Comparison of ENCODE assay signal across 9 mouse cellular contexts in the genomic region with DNA sequence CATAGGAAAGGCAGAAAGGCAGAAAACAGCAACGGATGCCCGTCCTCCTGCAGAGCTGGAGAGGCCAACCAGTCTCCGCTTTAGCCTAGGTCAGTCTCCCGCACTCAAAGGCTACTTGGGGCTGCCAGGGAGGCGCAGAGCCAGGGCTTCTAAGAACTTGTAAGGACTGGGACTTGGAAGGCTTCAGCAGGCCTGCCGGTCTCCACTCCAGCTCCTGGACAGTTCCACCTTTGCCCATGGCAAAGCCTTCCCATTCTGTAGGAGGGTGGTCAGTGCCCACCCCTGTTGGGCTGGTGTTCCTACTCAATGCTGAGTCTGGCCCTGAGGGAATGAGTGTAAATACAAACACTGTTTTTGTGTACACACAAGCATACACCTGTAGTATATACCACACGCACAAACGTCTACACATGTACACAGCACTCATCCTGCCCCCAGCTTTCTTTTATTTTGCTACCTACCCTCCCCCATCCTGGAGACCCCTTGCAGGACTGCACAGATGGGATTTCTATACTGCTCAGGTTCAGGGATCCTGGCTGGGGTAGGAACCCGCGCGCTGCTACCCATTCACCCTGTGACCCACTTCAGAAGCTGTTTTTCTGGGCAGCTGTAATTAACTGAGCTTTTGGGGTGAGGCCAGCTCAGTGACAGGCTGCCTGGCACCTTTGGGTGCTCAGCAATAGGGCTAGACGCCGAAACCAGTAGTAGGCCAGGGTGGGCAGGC. TPM values are rescaled to one million over a fixed set of nuclear protein-coding genes. Genes with fewer than 3 reads are reported as not detected.
A peak's percentile ranks its signal among the peaks of the same experiment; 100 is the strongest.
DNase-seq lines count a peak whose midpoint lies in the region; ATAC-seq and TF ChIP-seq lines count a peak whose summit lies in the region.
"Had no signal": no experiment of that assay in that cellular context is flagged by ENCODE, and none has a peak within 500 bp of the region (broad histone marks: within the 10 kb centered on the region; RNA-seq: fewer than 3 reads in every experiment).

No protein-coding gene starts in this region.

- no peaks in the 10 kb centered on the region for H3K36me3 ChIP-seq in heart, embryonic 11.5 days (ENCODE audit: control insufficient read depth, insufficient read depth, low read length)

- peaks cover 16% of the 10 kb centered on the region for H3K4me1 ChIP-seq in cortical plate, adult 2 months (ENCODE audit: control insufficient read depth, insufficient read depth, low read length)
- peaks cover 64% of the 10 kb centered on the region for H3K4me1 ChIP-seq in heart, embryonic 11.5 days (ENCODE audit: control insufficient read depth, insufficient read depth, low read length)

- 45% methylated on average over 13 of the region's 13 CpGs for WGBS in heart, embryonic 11.5 days (ENCODE audit: insufficient replicate concordance)

- H3K9me3 ChIP-seq in heart, embryonic 11.5 days (replicated peaks; ENCODE audit: control insufficient read depth, low read length), result no peaks in the 10 kb centered on the region

- intact Hi-C loops in left cerebral cortex, adult 2 months (cut with DNase I), result no loop called here

- ATAC-seq in heart, embryonic 11.5 days (replicated peaks; ENCODE audit: insufficient number of reproducible peaks, low FRiP score, low TSS enrichment), result no peak

- H3K27me3 ChIP-seq in heart, embryonic 11.5 days (ENCODE audit: control insufficient read depth, insufficient read depth, low read length), result no peaks in the 10 kb centered on the region

- H3K4me2 ChIP-seq in heart, embryonic 11.5 days, result peak overlapping the region; percentile 49

- no peak overlapping the region for H3K4me3 ChIP-seq in left cerebral cortex, adult 2 months
- H3K4me3 ChIP-seq in cortical plate, adult 2 months (ENCODE audit: insufficient read depth, low read length), result no peak overlapping the region
- H3K4me3 ChIP-seq in heart, embryonic 11.5 days (ENCODE audit: low read depth, low read length), result no peak overlapping the region

- TF ChIP-seq CTCF in left cerebral cortex, adult 2 months (IDR thresholded peaks at IDR 0.05), result no peak
- no peak for TF ChIP-seq CTCF in cortical plate, adult 2 months (IDR thresholded peaks at IDR 0.05; ENCODE audit: extremely low read depth, insufficient read depth, low read length)

- peak overlapping the region; percentile 22; the same call in 1 of the 2 replicates for H3K9ac ChIP-seq in heart, embryonic 11.5 days (ENCODE audit: low read depth, low read length)

- no peak for TF ChIP-seq POLR2A in cortical plate, adult 2 months (IDR thresholded peaks at IDR 0.05; ENCODE audit: extremely low read depth, insufficient read depth, low read length)

- DNase-seq in left cerebral cortex, adult 2 months (ENCODE audit: extremely low spot score in 1 of 2, low spot score in 2 of 2), result no peak
- no peak for DNase-seq in left cerebral cortex, adult 18-20 months (ENCODE audit: low spot score in 2 of 2)
- DNase-seq in kidney, postnatal 4 days, result peak; percentile 23 to 48
- DNase-seq in skeletal muscle tissue, adult 2 months (ENCODE audit: low read depth, low spot score), result peak; percentile 80
- no peak for DNase-seq in spleen, postnatal 10 days (ENCODE audit: low spot score in 2 of 2)
- no peak for DNase-seq in ovary, adult 18-20 months (ENCODE audit: low spot score)

- H3K27ac ChIP-seq in left cerebral cortex, adult 2 months, result peak overlapping the region; percentile 75
- H3K27ac ChIP-seq in cortical plate, adult 2 months (ENCODE audit: insufficient read depth, low read length), result peak overlapping the region; percentile 22
- H3K27ac ChIP-seq in heart, embryonic 11.5 days (ENCODE audit: low read depth, low read length), result peak overlapping the region; percentile 96
- H3K27ac ChIP-seq: macrophage had no signal

RNA-seq across cellular contexts. Expression of a gene that starts 25.5 kb away (rescaled TPM):
- 10 to 100 TPM; 56.6 to 58.5 TPM for total RNA-seq in left cerebral cortex, adult 2 months (2021)
- total RNA-seq in left cerebral cortex, adult 18-20 months (2021), result 10 to 100 TPM; 60.0 to 61.8 TPM
- polyA plus RNA-seq in cortical plate, adult 2 months (2012; rRNA removed), result 23.8 and 27.8 TPM in 2 replicates
- polyA plus RNA-seq in heart, embryonic 11.5 days (2014; fragmentation: Nextera tagmentation; extraction: Ambion mirVana), result 69.8 and 74.4 TPM in 2 replicates

Comparison
In these comparisons a context has a peak if more than half of its experiments do, and no peak if none do; other contexts are left out.
1. DNase-seq: peak in kidney, postnatal 4 days (2 of 2) and skeletal muscle tissue, adult 2 months (single experiment); none in left cerebral cortex, adult 2 months (0 of 2), left cerebral cortex, adult 18-20 months (0 of 2), spleen, postnatal 10 days (0 of 2) and ovary, adult 18-20 months (single experiment).
2. H3K27ac ChIP-seq: peak in every context shown above with its lines; median percentile 96 in heart, embryonic 11.5 days; 75 in left cerebral cortex, adult 2 months; 22 in cortical plate, adult 2 months.